Mouse (Mus musculus): ENCODE measurements around the gene Mus81.

DNA sequence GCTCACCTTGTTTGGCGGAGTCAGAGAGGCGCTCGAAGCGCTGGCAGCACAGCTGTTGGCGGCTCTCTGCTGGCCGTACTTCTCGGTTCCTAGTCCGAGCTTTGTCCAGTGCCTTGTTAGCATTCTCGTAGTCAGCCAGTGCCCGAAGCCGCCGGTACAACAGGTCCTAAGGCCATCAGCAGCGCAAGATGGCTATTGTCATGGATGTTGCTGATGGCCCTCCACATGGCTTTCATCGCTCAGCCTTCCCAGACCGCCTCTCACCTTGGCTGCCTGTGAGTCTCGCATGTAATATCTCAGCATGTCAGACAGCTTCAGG, 7.8 kb upstream of the Mus81 start:
- TF ChIP-seq POLR2A (IDR thresholded peaks at IDR 0.05; ENCODE audit: control insufficient read depth, extremely low read depth, insufficient read depth, low read length, poor library complexity) (no peak), CTCF (IDR thresholded peaks at IDR 0.05; ENCODE audit: borderline replicate concordance, control insufficient read depth, extremely low read depth, insufficient read depth, low read length, poor library complexity) (no peak)
